Mouse (Mus musculus) cerebellum, adult 9-10 months (tissue): ENCODE results near the gene E130114P18Rik.

Experiments used
- DNase-seq: peaks from one replicate; pipeline ENCODE4 v3.0.0; 2022

The E130114P18Rik gene

GRCm38 (mm10) chr4:97690384-97690766 is 87.5 kb downstream of the E130114P18Rik start:
- no peak for DNase-seq

GRCm38 (mm10) chr4:97689456-97690383 is 88.2 kb downstream of the E130114P18Rik start:
- DNase-seq, result no peak

DNA sequence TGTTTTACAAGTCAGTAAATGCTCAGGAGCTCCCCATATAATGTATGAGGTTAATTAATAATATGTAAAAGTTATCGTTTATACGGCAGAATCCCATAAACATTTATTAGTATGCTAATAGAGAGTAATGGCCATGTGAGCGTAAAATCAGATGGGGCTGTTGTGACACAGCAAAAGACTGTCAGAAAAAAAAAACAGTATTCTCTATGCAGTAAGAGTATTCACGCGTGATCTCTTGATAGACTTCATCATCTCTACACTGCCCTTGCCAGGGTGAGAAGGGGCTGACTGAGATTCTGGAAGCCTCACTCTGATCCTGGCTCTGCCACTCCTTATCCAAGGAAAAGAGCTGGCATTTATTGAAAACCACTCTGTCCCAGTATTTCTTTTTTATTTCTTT is 91.9 kb downstream of the E130114P18Rik start:
- DNase-seq, result no peak

DNA sequence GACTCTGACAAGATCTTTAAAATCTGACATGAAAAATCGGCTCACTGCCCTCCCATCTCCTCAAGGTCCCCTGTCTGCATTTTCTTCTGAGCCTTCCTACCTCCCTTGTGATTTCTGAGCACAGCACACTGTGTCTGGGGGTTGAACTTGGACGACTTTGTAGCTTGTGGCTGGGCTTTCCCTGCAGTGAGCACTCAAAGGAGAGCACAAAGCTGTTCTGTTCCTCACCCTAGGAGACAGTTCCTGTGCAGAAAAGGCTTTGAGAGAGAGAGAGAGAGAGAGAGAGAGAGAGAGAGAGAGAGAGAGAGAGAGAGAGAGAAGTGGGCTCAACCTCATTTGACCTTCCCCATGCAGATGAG is 101.3 kb downstream of the E130114P18Rik start:
- DNase-seq, result no peak

DNA sequence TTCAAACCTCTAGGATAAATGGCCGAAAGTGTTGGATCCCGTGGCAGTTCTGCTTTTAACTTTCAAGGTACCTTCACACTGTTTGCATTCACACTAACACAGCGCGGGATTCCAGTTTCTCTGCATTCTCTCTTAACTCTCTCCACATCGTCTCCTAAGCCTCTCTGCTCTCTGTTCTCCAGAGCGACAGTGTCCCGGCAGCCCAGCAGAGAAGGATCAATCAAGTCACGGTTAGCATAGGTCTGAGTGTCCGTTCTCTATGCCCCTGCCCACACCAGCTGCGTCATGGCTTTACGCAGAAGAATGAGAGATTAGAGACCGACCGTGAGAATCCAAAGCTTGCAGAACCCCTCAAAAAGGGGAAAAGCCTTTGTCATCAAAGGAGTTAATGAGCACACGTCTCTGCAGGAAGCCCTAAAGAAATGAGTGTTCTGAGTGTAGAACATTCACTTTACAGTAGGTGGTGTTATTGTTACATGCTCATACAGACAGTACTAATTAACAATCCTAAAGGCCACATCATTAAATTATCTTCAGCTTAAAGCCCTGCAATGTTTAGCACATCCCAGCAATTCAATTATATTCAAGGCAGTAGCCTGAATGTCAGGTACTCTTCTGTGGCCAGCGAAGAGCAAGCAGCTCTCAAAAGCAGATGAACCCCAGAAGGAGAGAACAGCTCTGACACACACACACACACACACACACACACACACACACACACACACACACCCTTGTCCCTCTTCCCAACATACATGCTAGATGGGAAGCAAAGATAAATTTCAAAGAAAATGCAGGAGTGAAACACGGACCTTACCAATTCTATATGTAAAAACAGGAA is 101.9 kb downstream of the E130114P18Rik start:
- peak; percentile 16 for DNase-seq

DNA sequence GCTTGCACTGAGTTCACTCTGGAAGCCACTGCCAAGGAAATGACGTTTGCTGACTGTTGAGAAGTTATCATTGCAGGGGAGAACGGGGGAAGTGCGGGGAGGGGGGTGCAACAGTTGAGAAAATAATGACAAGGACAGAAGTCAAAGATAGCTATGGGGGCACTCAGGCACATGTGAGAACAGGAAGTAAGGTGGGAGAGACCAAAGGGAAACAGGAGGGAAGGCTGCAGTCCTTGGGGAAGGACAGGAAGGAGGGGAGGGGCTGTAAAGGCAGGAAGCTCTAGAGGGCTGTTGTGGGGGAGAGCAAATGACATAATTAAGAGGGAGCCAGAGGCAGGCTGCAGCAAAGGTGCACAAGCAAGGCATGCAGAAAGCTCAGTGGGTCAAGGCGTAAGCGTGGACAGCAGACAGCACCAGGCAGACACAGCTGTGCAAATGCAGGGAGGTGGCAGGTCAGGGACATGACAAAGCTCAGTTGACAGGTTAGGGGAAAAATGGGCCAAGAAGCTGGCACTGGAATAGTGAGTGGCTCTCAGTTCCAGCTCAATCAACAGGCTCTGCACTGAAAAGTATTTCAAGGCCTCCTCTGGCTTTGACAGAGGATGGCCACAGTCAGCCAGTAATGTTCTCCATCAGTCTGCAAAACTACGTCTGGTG is 103.9 kb downstream of the E130114P18Rik start:
- no peak for DNase-seq

DNA sequence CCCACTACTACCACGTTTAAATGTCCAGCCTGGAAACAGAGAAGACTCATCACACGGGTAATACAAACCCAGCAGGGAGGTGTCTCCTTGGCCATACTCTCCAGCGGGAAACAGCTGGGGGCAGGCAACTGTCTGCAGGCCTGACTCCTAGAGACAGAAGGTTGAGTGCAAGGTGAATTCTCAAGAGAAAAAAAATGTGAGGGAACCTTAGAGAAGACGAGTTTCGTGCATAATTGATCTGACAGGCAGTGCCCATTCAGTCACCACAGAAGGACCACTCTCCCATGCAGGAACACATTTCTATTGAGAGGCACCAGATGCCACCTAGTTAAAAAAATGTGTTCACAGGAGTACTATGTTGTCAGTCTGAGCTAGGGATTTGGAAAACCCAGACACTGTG is 105.4 kb downstream of the E130114P18Rik start:
- DNase-seq, result no peak

GRCm38 (mm10) chr4:97671911-97672310 is 106.0 kb downstream of the E130114P18Rik start:
- no peak for DNase-seq

GRCm38 (mm10) chr4:97670418-97670817 is 107.5 kb downstream of the E130114P18Rik start:
- no peak for DNase-seq

DNA sequence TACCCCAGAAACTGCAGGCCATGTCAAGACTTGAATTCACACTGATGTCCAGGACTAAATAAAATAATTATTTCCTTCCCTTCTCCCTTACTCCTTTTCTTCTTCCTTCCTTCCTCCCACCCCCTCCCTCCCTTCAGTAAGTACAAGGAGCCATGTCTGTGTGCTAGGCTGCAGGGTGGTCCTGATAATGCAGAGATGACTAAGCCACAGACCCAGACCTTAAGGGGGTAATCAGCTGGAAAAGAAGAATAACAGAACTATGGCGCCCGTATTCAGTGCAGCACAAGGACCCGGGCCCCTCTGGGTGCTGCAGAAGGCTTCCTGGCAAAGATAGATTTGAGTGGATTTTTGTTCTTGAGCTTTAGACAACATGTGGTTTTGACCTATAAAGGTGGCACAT is 108.1 kb downstream of the E130114P18Rik start:
- DNase-seq, result no peak

DNA sequence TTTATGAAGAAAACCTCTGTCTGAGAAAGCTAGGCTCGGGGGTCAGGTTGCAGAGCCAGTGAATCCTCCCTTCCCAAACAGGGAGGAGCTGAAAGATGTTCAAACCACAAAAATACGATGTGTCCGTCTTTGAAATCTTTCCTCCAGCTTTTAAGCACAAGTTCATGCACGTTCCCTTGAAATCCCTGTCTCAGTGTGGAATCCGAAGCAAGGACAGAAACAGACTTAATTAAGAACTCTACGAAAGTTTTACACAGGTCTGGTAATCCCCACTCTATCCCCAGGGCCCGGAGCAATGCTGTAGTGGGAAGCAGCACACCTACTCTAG is 112.5 kb downstream of the E130114P18Rik start:
- DNase-seq, result no peak

DNA sequence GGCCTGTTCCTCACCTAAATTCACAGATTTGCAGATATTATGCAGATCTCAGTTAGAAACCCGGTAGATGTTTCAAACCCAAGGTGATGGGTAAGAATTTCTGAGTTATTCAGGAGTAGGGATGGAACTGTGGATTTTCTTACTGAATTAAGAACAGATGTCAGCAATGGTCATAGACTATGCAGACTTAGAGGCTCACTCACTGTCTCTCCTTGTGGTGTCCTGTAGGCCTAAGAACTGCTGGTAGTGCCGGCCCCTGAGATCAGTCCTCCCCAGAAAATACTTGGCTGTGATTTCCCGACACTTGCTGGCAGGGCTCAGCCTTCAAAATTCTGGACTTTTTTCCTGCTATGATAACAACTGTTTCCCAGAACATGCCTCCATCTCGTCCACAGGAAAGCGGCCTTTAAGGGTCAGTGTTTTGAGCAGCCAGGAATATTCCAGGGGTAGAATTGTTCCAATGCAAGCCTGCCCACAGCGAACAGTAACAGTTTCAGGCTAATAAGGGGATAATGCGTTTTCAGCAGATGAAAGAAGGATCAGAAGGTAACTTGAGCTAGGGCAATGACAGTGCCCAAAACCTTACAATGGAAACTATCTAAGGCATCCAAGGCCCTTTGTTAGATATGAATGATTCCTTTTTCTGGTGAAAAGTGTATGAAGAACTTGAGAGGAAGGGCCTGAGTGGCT is 113.0 kb downstream of the E130114P18Rik start:
- no peak for DNase-seq

DNA sequence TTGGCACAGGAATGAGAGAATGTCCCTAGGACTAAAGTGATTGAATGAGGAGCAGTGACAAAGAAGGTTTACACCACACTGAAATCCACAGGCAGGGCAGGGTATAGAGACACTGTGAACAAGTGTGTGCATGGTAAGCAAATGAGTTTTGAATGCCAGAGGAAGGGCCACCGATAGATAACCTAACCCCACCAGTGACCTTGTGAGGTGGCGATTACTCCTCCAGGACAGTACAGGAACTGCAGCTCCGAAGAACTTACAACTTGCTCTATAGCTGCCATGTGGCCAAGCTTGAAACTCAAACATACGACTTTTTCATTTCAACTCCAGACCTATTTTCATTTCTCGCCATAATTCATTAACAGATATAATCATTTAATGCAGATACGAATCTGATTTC is 114.0 kb downstream of the E130114P18Rik start:
- no peak for DNase-seq

DNA sequence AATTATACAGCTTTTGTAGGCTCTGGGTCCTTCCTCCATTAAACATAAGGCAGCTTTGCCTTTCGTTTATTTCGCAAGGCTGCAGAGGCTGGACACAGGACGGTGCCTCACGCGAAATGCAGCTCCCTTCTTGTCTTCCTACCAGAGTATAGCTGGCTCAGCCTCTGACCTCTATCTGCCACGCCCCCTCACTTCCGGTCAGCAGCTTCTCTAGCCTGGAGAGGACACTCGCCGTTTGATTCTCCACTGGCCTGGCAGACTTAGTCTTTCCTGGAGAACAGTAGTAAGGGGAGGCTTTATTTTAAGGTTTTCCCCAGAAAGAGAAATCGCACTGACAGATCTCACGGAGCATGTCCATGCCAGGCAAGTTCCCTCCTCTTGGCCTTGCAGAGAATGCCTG is 115.0 kb downstream of the E130114P18Rik start:
- no peak for DNase-seq

GRCm38 (mm10) chr4:97661611-97662273 is 116.1 kb downstream of the E130114P18Rik start:
- no peak for DNase-seq

DNA sequence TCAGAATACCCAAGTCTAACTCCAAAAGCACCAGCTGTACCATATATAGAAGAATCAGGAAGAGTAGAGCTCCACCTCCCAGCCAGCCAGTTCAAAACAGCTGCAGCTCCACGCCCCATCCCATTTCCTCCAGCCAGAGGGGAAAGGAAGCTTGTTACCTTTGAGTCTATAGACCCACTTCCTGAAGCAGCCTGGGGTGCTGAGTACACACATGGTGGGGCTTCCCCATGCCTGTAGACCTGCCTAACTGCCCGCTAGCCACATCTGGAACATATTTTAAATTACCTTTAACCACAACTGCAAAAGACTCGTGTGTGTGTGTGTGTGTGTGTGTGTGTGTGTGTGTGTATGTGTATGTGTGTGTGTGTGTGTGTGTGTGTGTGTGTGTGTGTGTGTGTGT is 120.3 kb downstream of the E130114P18Rik start:
- no peak for DNase-seq

DNA sequence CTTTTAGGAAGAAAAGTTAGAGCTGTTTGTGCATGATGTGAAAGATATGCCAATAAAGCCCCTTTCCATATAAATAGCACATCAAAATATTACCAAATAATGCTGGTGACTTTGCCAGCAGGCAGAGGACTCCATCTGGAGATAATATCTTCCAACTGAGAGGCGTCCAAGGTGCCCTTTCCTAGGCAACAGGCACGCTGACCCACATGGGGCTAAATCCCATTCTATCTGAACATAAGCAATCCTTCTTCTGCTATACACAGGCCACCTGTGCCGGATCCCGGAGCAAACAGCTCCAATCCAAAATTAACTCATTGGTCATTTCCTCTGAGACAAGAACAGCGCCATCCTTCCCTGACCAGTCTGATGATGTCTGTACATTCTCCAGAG is 128.3 kb downstream of the E130114P18Rik start:
- peak; percentile 82 for DNase-seq

GRCm38 (mm10) chr4:97648825-97649625 is 128.9 kb downstream of the E130114P18Rik start:
- DNase-seq, result peak; percentile 91

GRCm38 (mm10) chr4:97648436-97648707 is 129.5 kb downstream of the E130114P18Rik start:
- DNase-seq, result no peak

GRCm38 (mm10) chr4:97647700-97648435 is 130.0 kb downstream of the E130114P18Rik start:
- peak; percentile 91 for DNase-seq

GRCm38 (mm10) chr4:97647236-97647635 is 130.6 kb downstream of the E130114P18Rik start:
- no peak for DNase-seq
